Mouse (Mus musculus) liver, embryonic 13.5 days (tissue): Measurements from ENCODE around the gene Chst13. TPM values are rescaled to one million over a fixed set of nuclear protein-coding genes. Genes with fewer than 3 reads are reported as not detected.

ENCODE experiments used
- ATAC-seq: fragments of 200-750 bp; cut with Nextera tagmentation; 2 replicates; pipeline ENCODE4 v1.8.0; 2017; ENCODE audit warnings: low read depth, mild to moderate bottlenecking, moderate number of reproducible peaks, moderate library complexity
- DNase-seq: peaks from one replicate; pipeline ENCODE4 v3.0.0; 2022
- H3K27ac ChIP-seq: fragments of 300-500 bp; sonication (generic); 2 replicates; pipeline ENCODE4 v1.5.1; 2015; ENCODE audit warnings: moderate library complexity, mild to moderate bottlenecking, inconsistent platforms
- H3K27me3 ChIP-seq: fragments of 300-500 bp; sonication (generic); 2 replicates; pipeline ENCODE4 v1.6.1; 2015; ENCODE audit warnings: mild to moderate bottlenecking, inconsistent platforms
- H3K36me3 ChIP-seq: fragments of 300-500 bp; sonication (generic); 2 replicates; pipeline ENCODE4 v1.6.1; 2015; ENCODE audit warnings: mild to moderate bottlenecking, inconsistent platforms
- H3K4me1 ChIP-seq: fragments of 300-500 bp; sonication (generic); replicated peaks from 2 replicates; pipeline ENCODE4 v1.6.1; 2015; ENCODE audit warnings: inconsistent platforms
- H3K4me2 ChIP-seq: fragments of 300-500 bp; sonication (generic); 2 replicates; pipeline ENCODE4 v1.6.1; 2015; ENCODE audit warnings: inconsistent platforms, mild to moderate bottlenecking, moderate library complexity
- H3K4me3 ChIP-seq: fragments of 300-500 bp; sonication (generic); replicated peaks from 2 replicates; pipeline ENCODE4 v1.5.1; 2015; ENCODE audit warnings: mild to moderate bottlenecking, inconsistent platforms
- H3K9ac ChIP-seq: fragments of 300-500 bp; sonication (generic); 2 replicates; pipeline ENCODE4 v1.6.1; 2015; ENCODE audit warnings: mild to moderate bottlenecking, inconsistent platforms
- H3K9me3 ChIP-seq: fragments of 300-500 bp; sonication (generic); replicated peaks from 2 replicates; pipeline ENCODE4 v1.6.1; 2016; ENCODE audit warnings: inconsistent platforms
- WGBS: fragments of 180-500 bp; shearing (Covaris S2); methylation state at CpG from one replicate; pipeline ENCODE4 v1.1.7; 2015; ENCODE audit not compliant: insufficient replicate concordance; 5-methylcytosine and 5-hydroxymethylcytosine counted together
- polyA plus RNA-seq: library from polyadenylated mRNA; unstranded; fragments of >200 nt; fragmentation: Nextera tagmentation; extraction: Ambion mirVana; gene quantifications from 2 replicates; pipeline ENCODE4 v1.2.1, GENCODE M21; 2015

The Chst13 gene
- polyA plus RNA-seq, 1 experiment from 2014 or later = 17.2 TPM

GRCm38 (mm10) chr6:90319475-90320191 lies 5.4 kb downstream of the Chst13 start:
- Histone ChIP-seq H3K27me3 (no peaks in the 10 kb centered on the region), H3K27ac (peak overlapping the region; percentile 63; the same call in 1 of the 2 replicates), H3K4me2 (no peak overlapping the region), H3K9me3 (no peaks in the 10 kb centered on the region), H3K36me3 (peaks cover 10% of the 10 kb centered on the region; the same call in 1 of the 2 replicates), H3K4me3 (no peak overlapping the region), H3K9ac (no peak overlapping the region), H3K4me1 (peaks cover 25% of the 10 kb centered on the region)
- DNase-seq (no peak), ATAC-seq (no peak)
- WGBS = 60% methylated on average over 7 of the region's 7 CpGs

GRCm38 (mm10) chr6:90319019-90319418 lies 6.0 kb downstream of the Chst13 start:
- DNase-seq (no peak), ATAC-seq (no peak)
- Histone ChIP-seq H3K9ac (no peak overlapping the region), H3K9me3 (no peaks in the 10 kb centered on the region), H3K27ac (no peak overlapping the region; the same call in 1 of the 2 replicates), H3K4me3 (no peak overlapping the region), H3K4me2 (no peak overlapping the region), H3K36me3 (peaks cover 10% of the 10 kb centered on the region; the same call in 1 of the 2 replicates), H3K27me3 (no peaks in the 10 kb centered on the region), H3K4me1 (peaks cover 25% of the 10 kb centered on the region)
- 68% methylated on average over 2 of the region's 2 CpGs for WGBS

DNA sequence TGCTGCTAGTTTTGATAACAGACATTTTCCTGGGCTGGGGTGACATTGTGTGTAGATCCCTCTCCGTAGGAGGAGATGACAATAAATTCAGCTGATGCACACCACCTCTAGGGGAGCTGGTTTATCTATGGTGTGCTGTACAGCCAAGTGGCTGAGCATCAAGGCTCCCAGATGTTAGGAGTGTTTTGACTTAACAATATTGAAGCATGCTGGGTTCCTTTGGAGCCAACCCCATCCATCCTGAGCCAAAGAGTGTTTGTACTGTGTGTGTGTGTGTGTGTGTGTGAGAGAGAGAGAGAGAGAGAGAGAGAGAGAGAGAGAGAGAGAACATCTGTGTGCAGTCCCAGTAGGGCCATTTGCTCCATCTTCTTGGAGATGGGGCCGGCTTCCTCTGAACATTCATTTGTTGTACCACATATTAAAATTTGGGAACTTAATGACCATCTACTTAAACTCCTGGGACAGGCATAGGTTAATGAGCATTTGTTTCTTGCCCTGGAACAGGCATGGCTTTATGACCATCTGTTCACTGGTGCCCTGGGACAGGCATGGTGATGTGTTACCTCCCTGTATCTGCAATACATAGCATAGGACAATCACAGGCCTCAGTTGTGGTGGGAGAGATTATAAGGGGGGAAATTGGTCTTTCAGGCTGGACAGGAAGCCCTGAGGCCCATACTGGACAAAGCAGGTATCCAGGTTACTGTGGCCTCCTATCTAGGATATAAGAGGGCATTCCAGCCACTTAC lies 7.3 kb downstream of the Chst13 start:
- WGBS = 50% methylated on average over 2 of the region's 2 CpGs
- no peaks in the 10 kb centered on the region for H3K27me3 ChIP-seq
- peaks cover 10% of the 10 kb centered on the region; the same call in 1 of the 2 replicates for H3K36me3 ChIP-seq
- H3K4me3 ChIP-seq = no peak overlapping the region
- no peak overlapping the region for H3K9ac ChIP-seq
- H3K4me1 ChIP-seq = peaks cover 25% of the 10 kb centered on the region
- DNase-seq (no peak), ATAC-seq (no peak)
- H3K4me2 ChIP-seq = no peak overlapping the region
- no peak overlapping the region for H3K27ac ChIP-seq
- H3K9me3 ChIP-seq = no peaks in the 10 kb centered on the region

DNA sequence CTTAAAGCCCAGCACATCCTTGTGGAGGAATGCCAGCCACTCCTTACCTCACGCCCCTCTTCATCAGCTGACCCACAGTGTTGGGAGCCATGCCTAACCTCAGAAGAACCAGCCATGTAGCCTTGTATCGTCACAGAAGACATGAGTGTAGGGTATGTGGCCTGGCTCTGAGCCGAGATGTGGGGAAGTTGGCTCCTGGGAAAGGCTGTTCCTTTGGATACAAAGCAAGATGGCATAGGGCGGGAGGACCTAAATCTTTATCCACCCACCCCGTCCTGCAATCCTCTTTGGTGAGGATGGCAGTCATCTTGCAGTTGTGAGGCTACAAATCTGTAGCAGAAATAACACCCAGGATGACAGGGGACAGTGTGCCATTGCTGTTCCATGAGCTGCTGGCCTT lies 9.0 kb downstream of the Chst13 start:
- ATAC-seq = no peak
- no peak overlapping the region for H3K4me2 ChIP-seq
- no peaks in the 10 kb centered on the region; the same call in 1 of the 2 replicates for H3K9me3 ChIP-seq
- no peak for DNase-seq
- 60% methylated on average over 5 of the region's 5 CpGs for WGBS
- H3K9ac ChIP-seq = no peak overlapping the region
- H3K27me3 ChIP-seq = no peaks in the 10 kb centered on the region
- H3K4me3 ChIP-seq = no peak overlapping the region
- peaks cover 13% of the 10 kb centered on the region; the same call in 1 of the 2 replicates for H3K36me3 ChIP-seq
- H3K27ac ChIP-seq = no peak overlapping the region
- peaks cover 10% of the 10 kb centered on the region for H3K4me1 ChIP-seq

DNA sequence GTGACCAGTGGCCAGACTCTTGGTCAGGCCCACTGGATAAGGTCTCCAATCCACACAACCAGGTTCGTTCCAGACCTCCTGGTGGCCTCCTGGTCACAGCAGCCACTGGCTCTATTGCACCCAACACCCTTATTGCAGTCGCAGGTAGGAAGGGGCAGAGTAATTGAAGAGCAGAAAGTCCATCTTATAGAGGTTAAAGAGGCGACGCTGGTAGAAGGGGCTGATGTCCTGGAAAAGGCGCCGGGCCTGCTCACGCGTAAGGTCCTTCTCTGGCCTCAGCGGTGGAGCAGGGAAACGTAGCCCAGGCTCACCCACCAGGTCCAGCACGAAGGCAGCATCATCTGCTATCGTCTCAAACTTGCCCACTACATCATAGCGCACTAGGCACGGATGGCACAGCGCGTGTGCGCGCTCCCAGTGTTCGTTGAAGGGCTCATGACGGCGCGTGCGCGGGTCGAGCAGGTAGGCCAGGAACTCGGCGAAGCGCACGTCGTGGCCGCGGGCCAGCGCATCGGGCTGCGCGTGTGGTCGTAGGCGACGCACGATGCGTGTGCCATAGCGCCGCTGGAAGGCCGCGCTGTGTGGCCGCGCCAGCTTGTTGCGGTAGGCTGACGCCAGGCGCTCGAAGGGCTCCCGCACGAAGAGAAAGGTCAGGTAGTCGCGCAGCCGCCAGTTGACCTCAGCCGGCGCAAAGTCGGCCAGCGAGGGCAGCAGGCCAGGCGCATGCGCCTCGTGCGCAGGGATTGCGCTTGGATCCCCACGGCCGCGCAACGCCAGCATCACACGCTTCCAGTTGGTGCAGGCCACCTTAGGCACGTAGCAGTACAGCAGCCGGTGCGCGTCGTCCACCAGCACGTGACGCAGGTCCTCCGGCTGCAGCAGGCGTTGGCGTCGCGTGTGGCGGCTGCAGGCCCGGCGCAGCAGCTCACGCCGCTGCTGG lies 15.9 kb downstream of the Chst13 start:
- DNase-seq = no peak
- Histone ChIP-seq H3K9me3 (peaks cover 11% of the 10 kb centered on the region; the same call in 1 of the 2 replicates), H3K36me3 (peaks cover 16% of the 10 kb centered on the region), H3K9ac (no peak overlapping the region), H3K4me2 (no peak overlapping the region), H3K4me1 (no peaks in the 10 kb centered on the region), H3K4me3 (no peak overlapping the region), H3K27ac (no peak overlapping the region), H3K27me3 (no peaks in the 10 kb centered on the region)
- WGBS = 74% methylated on average over 87 of the region's 87 CpGs
- no peak for ATAC-seq

DNA sequence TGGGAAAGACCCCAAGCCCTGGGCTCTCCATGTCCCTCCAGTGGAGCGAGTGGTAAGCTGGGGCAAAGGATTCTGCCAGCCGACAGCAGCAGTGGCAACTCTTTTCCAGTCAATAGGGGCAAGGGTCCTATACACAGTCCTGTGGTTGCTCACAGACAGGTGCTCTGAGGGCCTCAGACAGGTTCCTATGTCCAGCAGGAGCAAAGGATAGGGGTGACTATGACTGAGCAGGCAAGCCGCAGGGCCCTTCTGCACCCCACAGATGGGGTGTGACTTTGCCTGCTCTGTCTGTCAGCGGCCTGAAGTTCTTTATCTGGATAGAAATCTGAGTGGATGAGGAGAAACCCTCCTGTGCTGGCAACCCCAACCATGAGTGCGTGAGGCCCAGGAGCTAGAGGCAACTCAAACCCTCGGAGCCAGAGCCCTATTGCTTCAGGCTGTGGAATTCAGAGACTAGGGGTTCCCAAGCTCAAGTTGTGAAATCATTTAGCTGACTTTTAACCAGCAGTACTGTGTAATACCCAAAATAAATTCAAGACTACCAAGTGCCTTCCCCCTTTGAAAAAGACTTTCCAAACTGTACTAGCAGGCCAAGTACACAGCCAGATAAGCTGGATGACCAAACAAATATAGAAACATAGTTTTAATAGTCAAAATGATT lies 18.5 kb downstream of the Chst13 start:
- peaks cover 11% of the 10 kb centered on the region; the same call in 1 of the 2 replicates for H3K9me3 ChIP-seq
- no peaks in the 10 kb centered on the region for H3K27me3 ChIP-seq
- H3K4me2 ChIP-seq = no peak overlapping the region
- no peak overlapping the region for H3K4me3 ChIP-seq
- H3K9ac ChIP-seq = no peak overlapping the region
- H3K4me1 ChIP-seq = no peaks in the 10 kb centered on the region
- 0 out of 2 replicates have a peak overlapping the region, but pooled peaks have one; percentile 14 for H3K27ac ChIP-seq
- peak; percentile 55 for ATAC-seq
- H3K36me3 ChIP-seq = peaks cover 14% of the 10 kb centered on the region
- 62% methylated on average over 6 of the region's 6 CpGs for WGBS
- no peak for DNase-seq

DNA sequence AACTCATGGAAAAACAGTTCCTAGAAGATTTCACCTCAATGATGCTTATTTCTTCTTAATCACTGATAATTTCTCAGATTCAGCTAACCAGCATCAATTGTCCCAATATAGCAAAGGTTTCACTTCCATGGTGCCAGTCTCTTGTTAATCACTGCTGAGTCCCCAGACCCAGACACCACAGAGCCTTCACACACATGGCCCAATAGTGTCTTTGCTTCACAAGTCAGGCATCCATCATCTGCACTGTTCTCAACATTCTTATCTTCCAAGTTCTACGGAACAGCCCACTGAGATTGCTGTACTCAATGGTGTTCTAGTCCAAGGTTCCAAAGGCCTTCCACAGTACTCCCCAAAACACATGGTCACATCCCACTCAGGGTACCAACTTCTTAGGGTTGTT lies 24.1 kb downstream of the Chst13 start, which contains the start of gene BC048671:
Gene BC048671 (plus strand): TSS at position 301 of the 400 bp plus-strand sequence.
- WGBS = 88% methylated on average over 1 of the region's 1 CpGs
- Histone ChIP-seq H3K27me3 (no peaks in the 10 kb centered on the region), H3K36me3 (no peaks in the 10 kb centered on the region)

GRCm38 (mm10) chr6:90288265-90288664 lies 36.7 kb downstream of the Chst13 start:
- Histone ChIP-seq H3K4me3 (no peak overlapping the region), H3K4me1 (no peaks in the 10 kb centered on the region), H3K4me2 (no peak overlapping the region), H3K9ac (no peak overlapping the region), H3K36me3 (no peaks in the 10 kb centered on the region), H3K27ac (no peak overlapping the region), H3K9me3 (0 out of 2 replicates have a peak, but pooled peaks cover 2% of the 10 kb centered on the region), H3K27me3 (no peaks in the 10 kb centered on the region)
- ATAC-seq (no peak), DNase-seq (no peak)
- WGBS = 44% methylated on average over 12 of the region's 12 CpGs

More for the DNA sequence above, 24.1 kb downstream of the Chst13 start, which contains the start of gene BC048671:
- ATAC-seq (no peak), DNase-seq (no peak)
- H3K27ac ChIP-seq = no peak within 1 kb of the TSS
- no peak within 1 kb of the TSS for H3K9ac ChIP-seq
- 0 out of 2 replicates have a peak, but pooled peaks cover 2% of the 10 kb centered on the region for H3K9me3 ChIP-seq
- no peak within 1 kb of the TSS for H3K4me3 ChIP-seq
- H3K4me1 ChIP-seq = no peaks in the 10 kb centered on the region
- no peak within 1 kb of the TSS for H3K4me2 ChIP-seq
